Mouse (Mus musculus) liver, embryonic 14.5 days (tissue): ENCODE measurements around the gene Ybx2.

ENCODE experiments used
- CTCF ChIP-seq: IDR thresholded peaks from 2 replicates; pipeline ENCODE4 v1.5.1; 2016; ENCODE audit warnings: antibody characterized with exemption, low read depth, control low read depth
- EP300 ChIP-seq: IDR thresholded peaks from 2 replicates; pipeline ENCODE4 v1.6.1; 2016; ENCODE audit warnings: antibody characterized with exemption, low read depth

DNA sequence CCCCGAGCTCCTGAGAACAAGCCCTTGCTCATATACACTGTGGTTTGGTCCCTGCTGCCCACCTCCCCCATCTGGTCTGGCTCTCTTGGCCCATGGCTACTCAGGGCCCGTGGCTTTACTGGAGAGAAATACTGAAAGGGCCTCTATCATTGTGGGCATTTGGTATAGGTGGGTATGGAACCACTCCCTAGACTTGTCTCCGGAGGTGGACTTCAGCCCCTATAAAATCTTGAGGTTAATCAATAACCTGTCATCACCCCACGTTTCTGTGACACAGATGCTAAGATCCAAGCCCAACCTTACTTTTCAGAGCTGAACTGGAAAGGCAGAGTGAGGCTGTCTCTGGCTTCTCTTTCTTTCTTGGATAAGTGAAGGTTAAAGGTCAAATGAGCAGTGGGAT is 33.2 kb downstream of the Ybx2 start:
- TF ChIP-seq CTCF (no peak), EP300 (no peak)
